ENCODE assay signal across 17 mouse cellular contexts in genomic region chr4:34908127-34908526, GRCm38 (mm10). TPM values are rescaled to one million over a fixed set of nuclear protein-coding genes. Genes with fewer than 3 reads are reported as not detected.
DNase-seq lines count a peak whose midpoint lies in the region; ATAC-seq and TF ChIP-seq lines count a peak whose summit lies in the region.
"Had no signal": no experiment of that assay in that cellular context is flagged by ENCODE, and none has a peak within 500 bp of the region (broad histone marks: within the 10 kb centered on the region; RNA-seq: fewer than 3 reads in every experiment).

No protein-coding gene starts in this region.

- no peaks in the 10 kb centered on the region for H3K4me1 ChIP-seq in heart, embryonic 11.5 days (ENCODE audit: control insufficient read depth, insufficient read depth, low read length)
- H3K4me1 ChIP-seq in lung, postnatal 0 days (ENCODE audit: insufficient read depth, low read depth, low read length): no peaks in the 10 kb centered on the region
- H3K4me1 ChIP-seq in forebrain, embryonic 14.5 days (ENCODE audit: control insufficient read depth, insufficient read depth, low read length): no peaks in the 10 kb centered on the region
- H3K4me1 ChIP-seq: embryonic facial prominence, embryonic 15.5 days had no signal

- no peak overlapping the region for H3K9ac ChIP-seq in heart, embryonic 11.5 days (ENCODE audit: low read depth, low read length)
- no peak overlapping the region for H3K9ac ChIP-seq in lung, postnatal 0 days (replicated peaks; ENCODE audit: low read depth)
- no peak overlapping the region for H3K9ac ChIP-seq in forebrain, embryonic 14.5 days (ENCODE audit: low read length)
- H3K9ac ChIP-seq: embryonic facial prominence, embryonic 15.5 days had no signal

- H3K27ac ChIP-seq in heart, embryonic 11.5 days (ENCODE audit: low read depth, low read length): no peak overlapping the region
- H3K27ac ChIP-seq in lung, postnatal 0 days (ENCODE audit: low read length): no peak overlapping the region
- H3K27ac ChIP-seq in forebrain, embryonic 14.5 days (ENCODE audit: low read depth, low read length): no peak overlapping the region
- H3K27ac ChIP-seq: embryonic facial prominence, embryonic 15.5 days; hindbrain, postnatal 0 days; left cerebral cortex, adult 2 months had no signal

- no peak overlapping the region for H3K4me2 ChIP-seq in heart, embryonic 11.5 days
- H3K4me2 ChIP-seq in lung, postnatal 0 days (replicated peaks; ENCODE audit: low read depth, low read length): no peak overlapping the region
- H3K4me2 ChIP-seq in forebrain, embryonic 14.5 days (ENCODE audit: low read length): no peak overlapping the region
- H3K4me2 ChIP-seq: embryonic facial prominence, embryonic 15.5 days had no signal

- ATAC-seq in heart, embryonic 11.5 days (replicated peaks; ENCODE audit: insufficient number of reproducible peaks, low FRiP score, low TSS enrichment): no peak
- ATAC-seq in lung, postnatal 0 days: peak; percentile 94
- no peak for ATAC-seq in forebrain, embryonic 14.5 days
- ATAC-seq: forebrain, embryonic 16.5 days; hindbrain, postnatal 0 days had no signal

- H3K36me3 ChIP-seq in heart, embryonic 11.5 days (ENCODE audit: control insufficient read depth, insufficient read depth, low read length): no peaks in the 10 kb centered on the region
- no peaks in the 10 kb centered on the region for H3K36me3 ChIP-seq in lung, postnatal 0 days (ENCODE audit: insufficient read depth, low read length)
- H3K36me3 ChIP-seq in forebrain, embryonic 14.5 days (ENCODE audit: control insufficient read depth, insufficient read depth, low read length): no peaks in the 10 kb centered on the region
- H3K36me3 ChIP-seq: embryonic facial prominence, embryonic 15.5 days had no signal

- TF ChIP-seq CTCF in lung, postnatal 0 days (IDR thresholded peaks at IDR 0.05): no peak

- no peak overlapping the region for H3K4me3 ChIP-seq in heart, embryonic 11.5 days (ENCODE audit: low read depth, low read length)
- no peak overlapping the region for H3K4me3 ChIP-seq in lung, postnatal 0 days (ENCODE audit: low read depth, low read length)
- no peak overlapping the region for H3K4me3 ChIP-seq in forebrain, embryonic 14.5 days (ENCODE audit: low read depth, low read length)
- H3K4me3 ChIP-seq: embryonic facial prominence, embryonic 15.5 days; left cerebral cortex, adult 2 months had no signal

- no peaks in the 10 kb centered on the region for H3K27me3 ChIP-seq in heart, embryonic 11.5 days (ENCODE audit: control insufficient read depth, insufficient read depth, low read length)
- no peaks in the 10 kb centered on the region for H3K27me3 ChIP-seq in lung, postnatal 0 days (replicated peaks; ENCODE audit: insufficient read depth, low read length)
- H3K27me3 ChIP-seq in forebrain, embryonic 14.5 days (replicated peaks; ENCODE audit: control insufficient read depth, insufficient read depth, low read length): no peaks in the 10 kb centered on the region
- H3K27me3 ChIP-seq: embryonic facial prominence, embryonic 15.5 days had no signal

- 79% methylated on average over 7 of the region's 7 CpGs for WGBS in heart, embryonic 11.5 days (ENCODE audit: insufficient replicate concordance)
- WGBS in lung, postnatal 0 days: 61% methylated on average over 7 of the region's 7 CpGs
- WGBS in forebrain, embryonic 14.5 days: 95% methylated on average over 7 of the region's 7 CpGs

- peak; percentile 37; the same call in 1 of the 2 replicates for TF ChIP-seq EP300 in lung, postnatal 0 days (IDR thresholded peaks at IDR 0.05)

- H3K9me3 ChIP-seq in heart, embryonic 11.5 days (replicated peaks; ENCODE audit: control insufficient read depth, low read length): no peaks in the 10 kb centered on the region
- H3K9me3 ChIP-seq in lung, postnatal 0 days (ENCODE audit: low read length): no peaks in the 10 kb centered on the region
- H3K9me3 ChIP-seq in forebrain, embryonic 14.5 days (replicated peaks; ENCODE audit: control insufficient read depth, low read length): 0 out of 2 replicates have a peak, but pooled peaks cover 2% of the 10 kb centered on the region
- H3K9me3 ChIP-seq: embryonic facial prominence, embryonic 15.5 days had no signal

- peak; percentile 97 for DNase-seq in heart, adult 11 months
- DNase-seq in urinary bladder, postnatal 14 days (ENCODE audit: low spot score): peak; percentile 43
- DNase-seq in urinary bladder, adult 2 months (ENCODE audit: low spot score): no peak
- DNase-seq in lung, postnatal 0 days (ENCODE audit: low spot score): peak; percentile 86
- DNase-seq in thymus, adult 18-20 months: no peak
- DNase-seq in c-Kit-positive CD71-positive TER-119-positive erythroid progenitor cells, embryonic 14.5 days (ENCODE audit: low spot score): no peak
- no peak for DNase-seq in forebrain, embryonic 14.5 days (ENCODE audit: low spot score)
- DNase-seq: B cell, adult 2 months; cerebellum, postnatal 10 days; liver had no signal

RNA-seq across cellular contexts. Expression of gene Cga, which starts 14.5 kb away (rescaled TPM):
- not detected in 2 replicates for polyA plus RNA-seq in heart, embryonic 11.5 days (2014; fragmentation: Nextera tagmentation; extraction: Ambion mirVana)
- polyA plus RNA-seq in urinary bladder, adult 2 months (2012; rRNA removed): not detected in 2 replicates
- not detected in 2 replicates for polyA plus RNA-seq in lung, postnatal 0 days (2015; fragmentation: Nextera tagmentation; extraction: Ambion mirVana)
- polyA plus RNA-seq in forebrain, embryonic 14.5 days (2014; fragmentation: Nextera tagmentation; extraction: Ambion mirVana): 0.36 TPM in 1 of 2 replicates, not detected in the other
- polyA plus RNA-seq: brain, embryonic 14.5 days; forebrain, embryonic 16.5 days; hindbrain, postnatal 0 days; testis, adult 2 months had no signal

RNA-seq across cellular contexts. Expression of gene Zfp292, which starts 25.4 kb away (rescaled TPM):
- polyA plus RNA-seq in heart, embryonic 11.5 days (2014; fragmentation: Nextera tagmentation; extraction: Ambion mirVana): 19.5 and 22.0 TPM in 2 replicates
- 5.8 and 7.9 TPM in 2 replicates for polyA plus RNA-seq in urinary bladder, adult 2 months (2012; rRNA removed)
- polyA plus RNA-seq in lung, postnatal 0 days (2015; fragmentation: Nextera tagmentation; extraction: Ambion mirVana): 9.0 and 10.3 TPM in 2 replicates
- 38.8 and 41.6 TPM in 2 replicates for polyA plus RNA-seq in forebrain, embryonic 14.5 days (2014; fragmentation: Nextera tagmentation; extraction: Ambion mirVana)

Comparison
In these comparisons a context has a peak if more than half of its experiments do, and no peak if none do; other contexts are left out.
1. DNase-seq: peak in heart, adult 11 months (single experiment), urinary bladder, postnatal 14 days (single experiment) and lung, postnatal 0 days (single experiment); none in urinary bladder, adult 2 months (single experiment), thymus, adult 18-20 months (0 of 2), c-Kit-positive CD71-positive TER-119-positive erythroid progenitor cells, embryonic 14.5 days (single experiment) and forebrain, embryonic 14.5 days (single experiment).